Comparison of ENCODE assay signal across 15 mouse cellular contexts in genomic region chr1:177605353-177605969, GRCm38 (mm10).
DNase-seq lines count a peak whose midpoint lies in the region; ATAC-seq lines count a peak whose summit lies in the region.
"Had no signal": no experiment of that assay in that cellular context is flagged by ENCODE, and none has a peak within 500 bp of the region (broad histone marks: within the 10 kb centered on the region; RNA-seq: fewer than 3 reads in every experiment).

No protein-coding gene starts in this region.

- no peak for ATAC-seq in hindbrain, embryonic 16.5 days
- peak; percentile 60; the same call in 1 of the 2 replicates for ATAC-seq in neural tube, embryonic 11.5 days (ENCODE audit: insufficient read depth, low FRiP score, low TSS enrichment)
- no peak for ATAC-seq in neural tube, embryonic 15.5 days (ENCODE audit: low FRiP score)
- peak; percentile 57; the same call in 1 of the 2 replicates for ATAC-seq in forebrain, embryonic 11.5 days (replicated peaks; ENCODE audit: low FRiP score)
- no peak for ATAC-seq in megakaryocyte, adult 5-6 weeks (ENCODE audit: poor library complexity, severe bottlenecking)
- ATAC-seq: CD4-positive, CD25-positive, alpha-beta regulatory T cell, adult 4 months; lung, postnatal 0 days had no signal

- WGBS in hindbrain, embryonic 10.5 days, result 31% methylated on average over 6 of the region's 6 CpGs
- 17% methylated on average over 6 of the region's 6 CpGs for WGBS in hindbrain, embryonic 16.5 days
- WGBS in neural tube, embryonic 11.5 days, result 23% methylated on average over 6 of the region's 6 CpGs
- WGBS in neural tube, embryonic 15.5 days, result 16% methylated on average over 6 of the region's 6 CpGs
- 39% methylated on average over 6 of the region's 6 CpGs for WGBS in forebrain, embryonic 11.5 days

- H3K9ac ChIP-seq in hindbrain, embryonic 16.5 days (ENCODE audit: low read depth, low read length), result no peak overlapping the region
- no peak overlapping the region for H3K9ac ChIP-seq in neural tube, embryonic 11.5 days (ENCODE audit: low read length)
- H3K9ac ChIP-seq in neural tube, embryonic 15.5 days (replicated peaks), result no peak overlapping the region
- H3K9ac ChIP-seq in forebrain, embryonic 11.5 days (ENCODE audit: low read length), result no peak overlapping the region
- H3K9ac ChIP-seq: kidney, embryonic 15.5 days; limb, embryonic 15.5 days had no signal

- no peak overlapping the region for H3K4me2 ChIP-seq in hindbrain, embryonic 16.5 days (ENCODE audit: low read length)
- H3K4me2 ChIP-seq in neural tube, embryonic 11.5 days (ENCODE audit: low read depth), result no peak overlapping the region; the same call in 1 of the 2 replicates
- no peak overlapping the region for H3K4me2 ChIP-seq in neural tube, embryonic 15.5 days
- no peak overlapping the region for H3K4me2 ChIP-seq in forebrain, embryonic 11.5 days (ENCODE audit: low read depth, low read length, severe bottlenecking)
- H3K4me2 ChIP-seq: kidney, embryonic 15.5 days; limb, embryonic 15.5 days had no signal

- H3K27me3 ChIP-seq in hindbrain, embryonic 10.5 days (ENCODE audit: insufficient read depth, poor library complexity, severe bottlenecking), result 0 out of 2 replicates have a peak, but pooled peaks cover 2% of the 10 kb centered on the region
- H3K27me3 ChIP-seq in hindbrain, embryonic 16.5 days (replicated peaks; ENCODE audit: control insufficient read depth, insufficient read depth, low read length), result no peaks in the 10 kb centered on the region
- no peaks in the 10 kb centered on the region for H3K27me3 ChIP-seq in neural tube, embryonic 11.5 days (ENCODE audit: control insufficient read depth, insufficient read depth, low read length)
- H3K27me3 ChIP-seq in neural tube, embryonic 15.5 days (replicated peaks), result no peaks in the 10 kb centered on the region
- H3K27me3 ChIP-seq in forebrain, embryonic 11.5 days (ENCODE audit: control insufficient read depth, insufficient read depth, low read length), result no peaks in the 10 kb centered on the region
- H3K27me3 ChIP-seq: kidney, embryonic 15.5 days; limb, embryonic 15.5 days had no signal

- peak overlapping the region; percentile 67 for H3K27ac ChIP-seq in hindbrain, embryonic 10.5 days
- no peak overlapping the region for H3K27ac ChIP-seq in hindbrain, embryonic 16.5 days (ENCODE audit: low read depth, low read length)
- H3K27ac ChIP-seq in neural tube, embryonic 11.5 days (ENCODE audit: low read depth, low read length), result no peak overlapping the region
- H3K27ac ChIP-seq in neural tube, embryonic 15.5 days (replicated peaks), result no peak overlapping the region
- no peak overlapping the region for H3K27ac ChIP-seq in forebrain, embryonic 11.5 days (ENCODE audit: low read depth, low read length)
- H3K27ac ChIP-seq: kidney, embryonic 15.5 days; limb, embryonic 15.5 days had no signal

- H3K4me1 ChIP-seq in hindbrain, embryonic 10.5 days (replicated peaks), result peaks cover 23% of the 10 kb centered on the region
- no peaks in the 10 kb centered on the region for H3K4me1 ChIP-seq in hindbrain, embryonic 16.5 days (ENCODE audit: control insufficient read depth, insufficient read depth, low read depth, low read length)
- 0 out of 2 replicates have a peak, but pooled peaks cover 3% of the 10 kb centered on the region for H3K4me1 ChIP-seq in neural tube, embryonic 11.5 days (ENCODE audit: control insufficient read depth, insufficient read depth, low read length)
- peaks cover 4% of the 10 kb centered on the region; the same call in 1 of the 2 replicates for H3K4me1 ChIP-seq in neural tube, embryonic 15.5 days
- H3K4me1 ChIP-seq in forebrain, embryonic 11.5 days (replicated peaks; ENCODE audit: control insufficient read depth, insufficient read depth, low read length), result no peaks in the 10 kb centered on the region
- H3K4me1 ChIP-seq: kidney, embryonic 15.5 days; limb, embryonic 15.5 days had no signal

- no peaks in the 10 kb centered on the region for H3K9me3 ChIP-seq in hindbrain, embryonic 10.5 days
- no peaks in the 10 kb centered on the region for H3K9me3 ChIP-seq in hindbrain, embryonic 16.5 days (ENCODE audit: control insufficient read depth, low read length)
- no peaks in the 10 kb centered on the region for H3K9me3 ChIP-seq in neural tube, embryonic 11.5 days (ENCODE audit: control insufficient read depth, low read length)
- H3K9me3 ChIP-seq in neural tube, embryonic 15.5 days (replicated peaks), result no peaks in the 10 kb centered on the region
- H3K9me3 ChIP-seq in forebrain, embryonic 11.5 days (ENCODE audit: control insufficient read depth, low read length), result no peaks in the 10 kb centered on the region
- H3K9me3 ChIP-seq: kidney, embryonic 15.5 days; limb, embryonic 15.5 days had no signal

- H3K4me3 ChIP-seq in hindbrain, embryonic 10.5 days, result no peak overlapping the region
- no peak overlapping the region for H3K4me3 ChIP-seq in hindbrain, embryonic 16.5 days (ENCODE audit: low read length)
- H3K4me3 ChIP-seq in neural tube, embryonic 11.5 days (ENCODE audit: low read depth, low read length), result no peak overlapping the region
- no peak overlapping the region for H3K4me3 ChIP-seq in neural tube, embryonic 15.5 days (replicated peaks)
- H3K4me3 ChIP-seq in forebrain, embryonic 11.5 days (ENCODE audit: low read depth, low read length), result no peak overlapping the region
- H3K4me3 ChIP-seq: erythroblast, embryonic 14.5 days; kidney, embryonic 15.5 days; limb, embryonic 15.5 days had no signal

- peak; percentile 54 for DNase-seq in hindbrain, embryonic 10.5 days (ENCODE audit: low spot score)
- DNase-seq in neural tube, embryonic 11.5 days (ENCODE audit: low spot score), result peak; percentile 65
- DNase-seq in forebrain, embryonic 11.5 days (ENCODE audit: low spot score), result no peak
- peak; percentile 32 for DNase-seq in retina, embryonic 14.5 days (ENCODE audit: low spot score)
- DNase-seq in kidney, postnatal 10 days, result no peak
- DNase-seq: cerebellum, adult 11-12 months; thymus, postnatal 14 days had no signal

- no peaks in the 10 kb centered on the region for H3K36me3 ChIP-seq in hindbrain, embryonic 10.5 days
- H3K36me3 ChIP-seq in hindbrain, embryonic 16.5 days (ENCODE audit: control insufficient read depth, insufficient read depth, low read length), result no peaks in the 10 kb centered on the region
- H3K36me3 ChIP-seq in neural tube, embryonic 11.5 days (ENCODE audit: control insufficient read depth, insufficient read depth, low read length), result no peaks in the 10 kb centered on the region
- no peaks in the 10 kb centered on the region for H3K36me3 ChIP-seq in neural tube, embryonic 15.5 days
- no peaks in the 10 kb centered on the region for H3K36me3 ChIP-seq in forebrain, embryonic 11.5 days (ENCODE audit: control insufficient read depth, insufficient read depth, low read length)
- H3K36me3 ChIP-seq: kidney, embryonic 15.5 days; limb, embryonic 15.5 days had no signal

Comparison
In these comparisons a context has a peak if more than half of its experiments do, and no peak if none do; other contexts are left out.
1. ATAC-seq: peak in neural tube, embryonic 11.5 days (single experiment) and forebrain, embryonic 11.5 days (single experiment); none in hindbrain, embryonic 16.5 days (single experiment), neural tube, embryonic 15.5 days (single experiment) and megakaryocyte, adult 5-6 weeks (single experiment).
2. DNase-seq: peak in hindbrain, embryonic 10.5 days (single experiment), neural tube, embryonic 11.5 days (single experiment) and retina, embryonic 14.5 days (single experiment); none in forebrain, embryonic 11.5 days (single experiment) and kidney, postnatal 10 days (single experiment).